Mouse (Mus musculus) megakaryocyte, embryonic 14.5 days (primary cell): ENCODE measurements at regions not wholly inside any gene's neighbourhood (a gene's known extent, or its start where the extent isn't known, plus 50 kb on each side); places are given as distances from the start of the nearest gene placed in this dataset.

Experiments
- H3K27me3 ChIP-seq: replicated peaks from 2 replicates; pipeline ENCODE3; 2012; ENCODE audit warnings: inconsistent platforms
- H3K36me3 ChIP-seq: replicated peaks from 2 replicates; pipeline ENCODE3; 2012; ENCODE audit warnings: low read length, inconsistent platforms, mixed read lengths
- H3K4me1 ChIP-seq: 2 replicates; pipeline ENCODE4 v1.6.1; 2012; ENCODE audit warnings: inconsistent platforms
- H3K4me3 ChIP-seq: replicated peaks from 2 replicates; pipeline ENCODE3; 2012; ENCODE audit warnings: moderate library complexity, mild to moderate bottlenecking, inconsistent platforms
- H3K9me3 ChIP-seq: 2 replicates; pipeline ENCODE4 v1.6.1; 2012; ENCODE audit warnings: inconsistent platforms
- FLI1 ChIP-seq: IDR thresholded peaks from 2 replicates; pipeline ENCODE4 v1.6.1; 2012; ENCODE audit warnings: low read length, inconsistent platforms, mixed read lengths
- GATA1 ChIP-seq: IDR thresholded peaks from 3 replicates; pipeline ENCODE4 v1.6.1; 2012; ENCODE audit warnings: mixed read lengths, low read length, inconsistent platforms, borderline replicate concordance

GRCm38 (mm10) chr15:28081147-28081546 is 55.5 kb upstream of the Trio start:
- Histone ChIP-seq H3K9me3 (no peaks in the 10 kb centered on the region), H3K4me3 (no peak overlapping the region)
- TF ChIP-seq FLI1, result no peak
- no peak for TF ChIP-seq GATA1

GRCm38 (mm10) chr15:28082411-28082810 is 56.8 kb upstream of the Trio start:
- peaks cover 1% of the 10 kb centered on the region for H3K27me3 ChIP-seq
- no peaks in the 10 kb centered on the region for H3K36me3 ChIP-seq
- H3K9me3 ChIP-seq, result no peaks in the 10 kb centered on the region
- H3K4me1 ChIP-seq, result no peaks in the 10 kb centered on the region
- TF ChIP-seq GATA1 (no peak), FLI1 (no peak)
- no peak overlapping the region for H3K4me3 ChIP-seq

More at GRCm38 (mm10) chr15:28081147-28081546, 55.5 kb upstream of the Trio start:
- no peaks in the 10 kb centered on the region for H3K4me1 ChIP-seq
- peaks cover 1% of the 10 kb centered on the region for H3K27me3 ChIP-seq
- H3K36me3 ChIP-seq, result no peaks in the 10 kb centered on the region

GRCm38 (mm10) chr15:28105956-28106355 is 80.3 kb upstream of the Trio start:
- TF ChIP-seq GATA1 (no peak), FLI1 (no peak)
- H3K36me3 ChIP-seq, result no peaks in the 10 kb centered on the region
- H3K9me3 ChIP-seq, result peaks cover 15% of the 10 kb centered on the region
- H3K4me3 ChIP-seq, result peak overlapping the region; percentile 23
- peaks cover 14% of the 10 kb centered on the region for H3K27me3 ChIP-seq
- H3K4me1 ChIP-seq, result peaks cover 11% of the 10 kb centered on the region

- TF ChIP-seq FLI1 (no peak), GATA1 (no peak)
- Histone ChIP-seq H3K36me3 (no peaks in the 10 kb centered on the region), H3K4me1 (peaks cover 11% of the 10 kb centered on the region), H3K27me3 (peaks cover 6% of the 10 kb centered on the region), H3K4me3 (no peak overlapping the region), H3K9me3 (peaks cover 11% of the 10 kb centered on the region; the same call in 1 of the 2 replicates)
Measured at GRCm38 (mm10) chr15:28109916-28110315, 84.3 kb upstream of the Trio start.

- Histone ChIP-seq H3K9me3 (no peaks in the 10 kb centered on the region), H3K36me3 (no peaks in the 10 kb centered on the region), H3K27me3 (peaks cover 5% of the 10 kb centered on the region), H3K4me1 (no peaks in the 10 kb centered on the region), H3K4me3 (no peak overlapping the region)
- TF ChIP-seq GATA1 (no peak), FLI1 (no peak)
Measured at GRCm38 (mm10) chr15:28113491-28113890, 87.8 kb upstream of the Trio start.

- H3K4me1 ChIP-seq, result no peaks in the 10 kb centered on the region
- H3K36me3 ChIP-seq, result no peaks in the 10 kb centered on the region
- peaks cover 5% of the 10 kb centered on the region for H3K27me3 ChIP-seq
- TF ChIP-seq FLI1 (no peak), GATA1 (no peak)
- no peaks in the 10 kb centered on the region for H3K9me3 ChIP-seq
- H3K4me3 ChIP-seq, result no peak overlapping the region
Measured at GRCm38 (mm10) chr15:28114180-28114747, 88.6 kb upstream of the Trio start.

GRCm38 (mm10) chr15:28126846-28127245 is 76.7 kb upstream of the Dnah5 start:
- no peaks in the 10 kb centered on the region for H3K36me3 ChIP-seq
- no peaks in the 10 kb centered on the region for H3K4me1 ChIP-seq
- TF ChIP-seq FLI1, result no peak
- no peak for TF ChIP-seq GATA1
- peaks cover 7% of the 10 kb centered on the region; the same call in 1 of the 2 replicates for H3K9me3 ChIP-seq
- no peak overlapping the region for H3K4me3 ChIP-seq
- H3K27me3 ChIP-seq, result no peaks in the 10 kb centered on the region

- peaks cover 7% of the 10 kb centered on the region; the same call in 1 of the 2 replicates for H3K9me3 ChIP-seq
- H3K4me1 ChIP-seq, result no peaks in the 10 kb centered on the region
- no peak overlapping the region for H3K4me3 ChIP-seq
- no peaks in the 10 kb centered on the region for H3K36me3 ChIP-seq
- no peaks in the 10 kb centered on the region for H3K27me3 ChIP-seq
- TF ChIP-seq FLI1 (no peak), GATA1 (no peak)
Measured at GRCm38 (mm10) chr15:28129536-28129935, 74.0 kb upstream of the Dnah5 start.

- H3K4me1 ChIP-seq, result no peaks in the 10 kb centered on the region
- TF ChIP-seq GATA1 (no peak), FLI1 (no peak)
- H3K4me3 ChIP-seq, result no peak overlapping the region
- peaks cover 7% of the 10 kb centered on the region; the same call in 1 of the 2 replicates for H3K9me3 ChIP-seq
- no peaks in the 10 kb centered on the region for H3K27me3 ChIP-seq
- no peaks in the 10 kb centered on the region for H3K36me3 ChIP-seq
Measured at GRCm38 (mm10) chr15:28131546-28131945, 72.0 kb upstream of the Dnah5 start.

GRCm38 (mm10) chr15:28133171-28133810 is 70.3 kb upstream of the Dnah5 start:
- Histone ChIP-seq H3K27me3 (peaks cover 1% of the 10 kb centered on the region), H3K4me1 (no peaks in the 10 kb centered on the region), H3K36me3 (no peaks in the 10 kb centered on the region), H3K9me3 (peaks cover 8% of the 10 kb centered on the region), H3K4me3 (no peak overlapping the region)
- TF ChIP-seq FLI1 (no peak), GATA1 (no peak)
